Mouse (Mus musculus) heart, embryonic 16.5 days (tissue): ENCODE data around the gene Plekhm2. TPM values are rescaled to one million over a fixed set of nuclear protein-coding genes. Genes with fewer than 3 reads are reported as not detected.

ENCODE experiments used
- ATAC-seq: fragments of 200-750 bp; cut with Nextera tagmentation; replicated peaks from 2 replicates; pipeline ENCODE4 v1.8.0; 2017; ENCODE audit warnings: moderate number of reproducible peaks; ENCODE audit not compliant: insufficient read depth, low FRiP score; ENCODE audit errors: extremely low read depth
- H3K27ac ChIP-seq: fragments of 300-500 bp; sonication (generic); 2 replicates; pipeline ENCODE4 v1.5.1; 2014; ENCODE audit warnings: mild to moderate bottlenecking, low read length, control low read depth, moderate library complexity
- H3K27me3 ChIP-seq: fragments of 300-500 bp; sonication (generic); 2 replicates; pipeline ENCODE4 v1.6.1; 2014; ENCODE audit warnings: low read length, mixed read lengths; ENCODE audit not compliant: control insufficient read depth, insufficient read depth
- H3K36me3 ChIP-seq: fragments of 300-500 bp; sonication (generic); 2 replicates; pipeline ENCODE4 v1.6.1; 2014; ENCODE audit not compliant: control insufficient read depth, insufficient read depth
- H3K4me1 ChIP-seq: fragments of 300-500 bp; sonication (generic); 2 replicates; pipeline ENCODE4 v1.6.1; 2014; ENCODE audit warnings: low read length, mixed read lengths; ENCODE audit not compliant: control insufficient read depth, insufficient read depth
- H3K4me2 ChIP-seq: fragments of 300-500 bp; sonication (generic); 2 replicates; pipeline ENCODE4 v1.6.1; 2014; ENCODE audit warnings: low read depth, mild to moderate bottlenecking, control low read depth, low read length
- H3K4me3 ChIP-seq: fragments of 300-500 bp; sonication (generic); 2 replicates; pipeline ENCODE4 v1.5.1; 2014; ENCODE audit warnings: mild to moderate bottlenecking, control low read depth, low read length
- H3K9ac ChIP-seq: fragments of 300-500 bp; sonication (generic); 2 replicates; pipeline ENCODE4 v1.6.1; 2014; ENCODE audit warnings: low read length, control low read depth
- H3K9me3 ChIP-seq: fragments of 300-500 bp; sonication (generic); replicated peaks from 2 replicates; pipeline ENCODE4 v1.6.1; 2016; ENCODE audit warnings: low read length; ENCODE audit not compliant: control insufficient read depth
- WGBS: fragments of 180-500 bp; shearing (Covaris S2); extraction: QIAGEN DNeasy Blood & Tissue Kit; methylation state at CpG from one replicate; pipeline ENCODE4 v1.1.7; 2014; 5-methylcytosine and 5-hydroxymethylcytosine counted together
- polyA plus RNA-seq: library from polyadenylated mRNA; unstranded; fragments of >200 nt; fragmentation: Nextera tagmentation; extraction: Ambion mirVana; gene quantifications from 2 replicates; pipeline ENCODE4 v1.2.1, GENCODE M21; 2015

The Plekhm2 gene
- polyA plus RNA-seq, result 4.9 and 6.2 TPM in 2 replicates

DNA sequence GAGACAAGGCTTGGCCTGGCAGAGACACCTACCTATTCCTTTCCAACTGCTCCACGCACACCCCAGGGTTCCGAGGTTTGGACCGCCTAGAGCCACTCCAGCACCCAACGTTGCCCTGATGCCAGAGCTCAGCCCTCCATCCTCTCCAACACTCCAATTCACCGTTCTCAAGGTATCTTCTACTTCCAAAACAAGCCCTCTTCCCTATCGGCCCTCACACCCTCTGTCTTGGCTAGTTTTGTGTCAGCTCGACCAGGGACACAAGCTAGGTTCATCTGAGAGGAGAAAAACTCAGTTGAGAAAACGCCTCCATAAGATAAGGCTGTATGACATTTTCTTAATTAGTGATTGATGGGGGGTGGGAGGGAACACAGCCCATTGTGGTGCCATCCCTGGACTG is at the start of gene Plekhm2:
Gene Plekhm2 (minus strand): TSS at position 101 of the 400 bp plus-strand sequence.
- 60% methylated on average over 8 of the region's 8 CpGs for WGBS
- peak within 1 kb of the TSS; percentile 80 for H3K4me2 ChIP-seq
- H3K9ac ChIP-seq, result peak within 1 kb of the TSS; percentile 96
- H3K4me1 ChIP-seq, result peaks cover 11% of the 10 kb centered on the region
- peak within 1 kb of the TSS; percentile 77 for H3K4me3 ChIP-seq
- ATAC-seq, result no peak
- peaks cover 9% of the 10 kb centered on the region; the same call in 1 of the 2 replicates for H3K36me3 ChIP-seq
- no peaks in the 10 kb centered on the region for H3K27me3 ChIP-seq
- H3K9me3 ChIP-seq, result no peaks in the 10 kb centered on the region
- H3K27ac ChIP-seq, result peak within 1 kb of the TSS; percentile 85

DNA sequence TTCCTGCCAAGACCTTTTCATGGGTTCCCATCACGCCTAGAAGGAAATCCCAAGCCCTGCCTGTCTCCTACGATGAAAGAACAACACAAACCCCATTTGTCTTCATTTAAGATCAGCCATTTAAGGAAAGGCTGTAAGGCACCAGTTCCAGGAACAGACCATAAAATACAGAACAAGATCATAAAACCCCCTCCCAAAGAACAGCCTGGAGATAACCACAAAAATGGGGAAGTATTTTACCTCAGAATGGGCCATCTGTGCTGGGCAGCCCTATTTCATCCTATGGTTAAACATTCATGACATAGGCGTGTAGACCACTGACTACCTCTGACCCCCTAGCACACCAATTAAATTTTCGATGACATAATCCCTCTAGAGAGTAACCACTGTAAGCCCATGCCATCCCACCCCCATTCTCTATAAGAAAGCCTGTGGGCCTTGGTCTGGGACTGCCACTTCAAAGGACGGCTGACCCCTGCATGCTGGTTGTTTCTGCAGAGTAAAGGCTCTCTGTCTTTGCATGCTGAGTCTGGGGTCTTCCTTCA is 49.0 kb upstream of the Plekhm2 start:
- WGBS, result 81% methylated on average over 5 of the region's 5 CpGs
- Histone ChIP-seq H3K27ac (no peak overlapping the region), H3K4me2 (no peak overlapping the region), H3K4me1 (peaks cover 14% of the 10 kb centered on the region), H3K4me3 (no peak overlapping the region), H3K9ac (no peak overlapping the region), H3K9me3 (no peaks in the 10 kb centered on the region), H3K27me3 (no peaks in the 10 kb centered on the region), H3K36me3 (peaks cover 29% of the 10 kb centered on the region)
- no peak for ATAC-seq

DNA sequence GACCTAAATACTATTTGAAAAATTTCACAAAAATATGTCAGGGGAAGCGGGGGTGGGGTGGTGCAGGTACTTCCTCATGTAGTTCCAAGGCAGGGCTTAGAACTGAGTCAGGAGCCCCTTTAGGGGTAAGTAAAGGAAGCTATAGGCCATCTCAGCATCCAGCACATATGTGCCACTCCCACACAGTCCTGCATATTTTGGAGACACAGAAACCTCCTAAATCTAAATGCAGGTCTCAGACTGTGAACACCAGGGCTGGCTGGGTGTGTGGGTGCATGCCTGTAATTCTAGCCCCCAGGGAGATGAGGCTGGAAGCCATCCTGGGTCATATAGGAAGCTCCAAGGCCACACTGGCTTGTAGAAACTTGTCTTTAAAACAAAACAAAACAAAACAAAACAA is 46.6 kb upstream of the Plekhm2 start:
- Histone ChIP-seq H3K4me1 (peaks cover 14% of the 10 kb centered on the region), H3K9me3 (no peaks in the 10 kb centered on the region), H3K36me3 (peaks cover 49% of the 10 kb centered on the region), H3K27me3 (no peaks in the 10 kb centered on the region), H3K4me3 (no peak overlapping the region), H3K4me2 (no peak overlapping the region), H3K9ac (no peak overlapping the region), H3K27ac (no peak overlapping the region)
- 100% methylated on average over 1 of the region's 1 CpGs for WGBS
- ATAC-seq, result no peak

DNA sequence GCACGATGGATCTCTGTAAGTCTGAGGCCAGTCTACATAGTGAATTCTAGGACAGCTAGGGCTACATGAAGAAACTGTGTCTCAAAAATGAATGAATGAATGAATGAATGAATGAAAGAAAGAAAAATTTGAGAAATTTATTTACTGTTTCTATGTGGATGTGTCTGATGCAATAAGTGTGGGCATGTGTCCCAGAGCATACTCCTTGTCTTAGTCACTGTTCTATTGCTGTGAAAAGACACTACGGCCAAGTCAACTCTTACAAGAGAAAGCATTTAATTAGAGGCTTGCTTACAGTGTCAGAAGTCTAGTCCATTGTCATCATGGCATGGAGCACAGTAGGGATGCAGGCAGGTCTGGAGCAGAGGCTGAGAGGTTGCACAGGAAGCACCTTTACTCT is 44.3 kb upstream of the Plekhm2 start:
- 91% methylated on average over 2 of the region's 2 CpGs for WGBS
- H3K4me2 ChIP-seq, result no peak overlapping the region
- no peaks in the 10 kb centered on the region for H3K4me1 ChIP-seq
- no peak for ATAC-seq
- H3K27ac ChIP-seq, result no peak overlapping the region
- no peaks in the 10 kb centered on the region for H3K9me3 ChIP-seq
- H3K36me3 ChIP-seq, result peaks cover 62% of the 10 kb centered on the region
- no peaks in the 10 kb centered on the region for H3K27me3 ChIP-seq
- H3K9ac ChIP-seq, result no peak overlapping the region
- no peak overlapping the region for H3K4me3 ChIP-seq

DNA sequence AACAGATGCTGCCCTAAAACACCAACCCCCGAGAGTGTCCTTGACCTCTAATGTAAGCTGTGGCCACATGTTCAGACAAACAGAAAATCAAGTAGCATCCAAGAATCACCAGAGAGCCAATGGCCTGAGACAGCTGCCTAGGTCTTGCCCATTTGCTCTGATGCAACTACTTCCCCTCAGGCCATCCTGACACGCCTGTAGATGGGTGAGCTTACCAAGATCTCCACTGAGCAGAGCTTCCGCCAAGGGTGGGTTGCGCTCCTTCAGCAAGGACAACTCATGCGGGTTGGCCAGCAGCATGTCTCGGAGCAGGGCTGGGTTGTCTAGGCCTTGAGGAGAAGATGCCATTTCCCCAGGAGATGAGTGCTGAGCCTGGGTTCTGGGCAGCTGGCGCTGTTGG is 43.3 kb upstream of the Plekhm2 start:
- Histone ChIP-seq H3K27ac (no peak overlapping the region), H3K4me2 (no peak overlapping the region), H3K4me1 (no peaks in the 10 kb centered on the region), H3K9me3 (no peaks in the 10 kb centered on the region), H3K9ac (no peak overlapping the region), H3K27me3 (no peaks in the 10 kb centered on the region), H3K36me3 (peaks cover 68% of the 10 kb centered on the region), H3K4me3 (no peak overlapping the region)
- no peak for ATAC-seq
- 88% methylated on average over 7 of the region's 7 CpGs for WGBS

DNA sequence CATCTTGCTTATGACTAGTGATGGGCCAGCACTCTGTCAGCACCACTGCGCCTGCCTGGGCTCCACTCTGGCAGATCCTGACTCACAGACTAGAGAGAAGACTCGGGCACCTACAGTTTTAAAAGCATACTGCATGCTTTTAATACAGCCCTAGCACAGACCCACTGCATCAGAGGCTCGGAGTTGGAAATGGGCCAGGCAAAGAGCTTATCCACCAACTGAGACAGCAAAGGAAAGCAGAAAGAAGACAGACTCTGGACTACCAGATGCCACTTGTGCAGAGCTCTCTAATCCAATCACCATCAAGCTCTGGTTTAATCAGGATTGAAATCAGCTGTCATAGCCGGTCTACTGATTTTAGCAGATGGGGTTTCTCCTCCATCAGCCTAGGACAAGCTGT is 40.6 kb upstream of the Plekhm2 start:
- H3K9ac ChIP-seq, result no peak overlapping the region
- H3K4me3 ChIP-seq, result no peak overlapping the region
- peaks cover 77% of the 10 kb centered on the region for H3K36me3 ChIP-seq
- 77% methylated on average over 4 of the region's 4 CpGs for WGBS
- no peak overlapping the region for H3K4me2 ChIP-seq
- ATAC-seq, result no peak
- no peak overlapping the region for H3K27ac ChIP-seq
- H3K4me1 ChIP-seq, result no peaks in the 10 kb centered on the region
- no peaks in the 10 kb centered on the region for H3K9me3 ChIP-seq
- no peaks in the 10 kb centered on the region for H3K27me3 ChIP-seq

DNA sequence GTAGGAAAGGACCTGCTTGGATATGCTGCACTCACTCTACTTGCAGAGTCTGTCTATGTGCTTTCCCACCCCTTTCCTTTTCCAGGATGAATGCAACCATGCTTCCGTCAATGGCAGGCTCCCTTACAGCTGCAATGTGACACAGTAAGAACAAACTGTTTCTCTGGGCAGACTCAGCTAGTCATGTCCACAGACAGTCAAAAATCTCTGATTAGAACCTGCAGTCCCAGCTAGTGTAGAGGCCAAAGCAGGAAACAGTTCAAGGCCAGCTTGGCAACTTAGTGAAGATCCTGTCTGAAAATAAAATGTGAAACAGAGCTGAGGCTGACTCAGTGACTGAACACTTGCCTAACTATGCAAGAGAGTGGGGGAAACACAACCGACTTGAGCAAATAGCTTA is 39.9 kb upstream of the Plekhm2 start:
- Histone ChIP-seq H3K27me3 (no peaks in the 10 kb centered on the region), H3K9me3 (no peaks in the 10 kb centered on the region), H3K27ac (no peak overlapping the region), H3K4me1 (no peaks in the 10 kb centered on the region), H3K36me3 (peaks cover 74% of the 10 kb centered on the region), H3K9ac (no peak overlapping the region), H3K4me3 (no peak overlapping the region), H3K4me2 (no peak overlapping the region)
- 89% methylated on average over 2 of the region's 2 CpGs for WGBS
- ATAC-seq, result no peak

DNA sequence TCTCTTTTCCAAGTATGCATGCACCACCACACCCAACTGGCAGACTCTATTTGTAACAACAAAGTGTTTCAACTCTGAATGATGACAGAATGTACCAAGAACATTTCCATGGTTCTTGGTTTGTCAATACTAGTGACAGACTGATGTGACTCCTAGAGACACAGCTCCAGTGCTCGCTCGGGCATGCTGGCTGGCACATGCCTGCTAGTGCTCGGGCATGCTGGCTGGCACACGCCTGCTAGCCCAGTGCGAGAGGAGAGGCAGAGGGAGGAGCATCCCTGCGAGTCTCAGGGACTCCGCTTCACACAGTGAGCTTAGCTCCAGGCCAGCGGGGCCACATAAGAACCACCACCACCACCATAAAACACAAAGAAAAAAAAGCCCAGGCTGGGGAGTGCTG is 30.0 kb upstream of the Plekhm2 start:
- Histone ChIP-seq H3K4me1 (0 out of 2 replicates have a peak, but pooled peaks cover 2% of the 10 kb centered on the region), H3K27me3 (no peaks in the 10 kb centered on the region), H3K27ac (no peak overlapping the region), H3K9me3 (no peaks in the 10 kb centered on the region), H3K36me3 (peaks cover 66% of the 10 kb centered on the region), H3K4me3 (no peak overlapping the region), H3K9ac (no peak overlapping the region), H3K4me2 (no peak overlapping the region)
- 92% methylated on average over 8 of the region's 8 CpGs for WGBS
- ATAC-seq, result no peak

DNA sequence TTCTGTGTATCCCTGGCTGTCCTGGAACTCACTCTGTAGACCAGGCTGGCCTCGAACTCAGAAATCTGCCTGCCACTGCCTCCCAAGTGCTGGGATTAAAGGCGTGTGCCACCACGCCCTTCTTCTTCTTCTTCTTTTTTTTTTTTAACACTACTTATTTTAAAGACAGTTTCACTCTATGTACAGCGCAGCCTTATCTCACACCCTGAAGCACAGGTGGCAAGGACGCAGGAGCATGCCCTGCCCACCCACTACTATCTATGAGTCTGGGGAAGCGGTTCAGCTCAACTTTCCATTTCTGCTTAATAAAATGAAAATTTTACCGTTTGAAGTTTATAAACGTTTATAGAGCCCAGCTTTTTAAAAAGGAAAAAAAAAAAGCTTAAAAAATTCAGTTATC is 23.8 kb upstream of the Plekhm2 start:
- no peaks in the 10 kb centered on the region for H3K9me3 ChIP-seq
- peaks cover 3% of the 10 kb centered on the region; the same call in 1 of the 2 replicates for H3K4me1 ChIP-seq
- H3K36me3 ChIP-seq, result peaks cover 72% of the 10 kb centered on the region
- H3K27me3 ChIP-seq, result no peaks in the 10 kb centered on the region
- no peak overlapping the region for H3K27ac ChIP-seq
- no peak overlapping the region for H3K9ac ChIP-seq
- no peak overlapping the region for H3K4me3 ChIP-seq
- WGBS, result 90% methylated on average over 8 of the region's 8 CpGs
- ATAC-seq, result no peak
- H3K4me2 ChIP-seq, result no peak overlapping the region
